Mouse (Mus musculus): ENCODE results near the gene Myzap. TPM values are rescaled to one million over a fixed set of nuclear protein-coding genes. Genes with fewer than 3 reads are reported as not detected.

Gene Myzap
- polyA plus RNA-seq, 1 experiment = 6.0 TPM

- no peak overlapping the region for H3K4me3 ChIP-seq
- H3K79me2 ChIP-seq (ENCODE audit: control insufficient read depth, insufficient read depth) = no peaks in the 10 kb centered on the region
- no peaks in the 10 kb centered on the region for H3K36me3 ChIP-seq (ENCODE audit: control insufficient read depth, insufficient read depth)
- H3ac ChIP-seq (ENCODE audit: control insufficient read depth, insufficient read length) = no peak overlapping the region
- TF ChIP-seq POLR2AphosphoS2 (IDR thresholded peaks at IDR 0.05; ENCODE audit: insufficient read length, low read depth) = no peak
- no peak for TF ChIP-seq MYOG (IDR thresholded peaks at IDR 0.05; ENCODE audit: control insufficient read depth in 1 of 3, insufficient read depth in 1 of 3, insufficient read length in 2 of 3, low read depth in 2 of 3)
- no peak for TF ChIP-seq REST (IDR thresholded peaks at IDR 0.05; ENCODE audit: insufficient read depth, insufficient read length)
- no peak for TF ChIP-seq CEBPB (IDR thresholded peaks at IDR 0.05; ENCODE audit: insufficient read depth, poor library complexity, severe bottlenecking)
- no peak for TF ChIP-seq USF1 (IDR thresholded peaks at IDR 0.05; ENCODE audit: low read depth)
- TF ChIP-seq SRF (IDR thresholded peaks at IDR 0.05; ENCODE audit: control insufficient read depth, insufficient read length, low read depth) = no peak
- TF ChIP-seq POLR2A (IDR thresholded peaks at IDR 0.05; ENCODE audit: insufficient read length, low read depth) = no peak
- TF ChIP-seq MYOD1 (IDR thresholded peaks at IDR 0.05; ENCODE audit: control insufficient read depth in 1 of 3, insufficient read length in 2 of 3, low read depth in 2 of 3) = no peak
- no peak for TF ChIP-seq TCF3 (IDR thresholded peaks at IDR 0.05; ENCODE audit: insufficient read length, low read depth)
- TF ChIP-seq MAX (IDR thresholded peaks at IDR 0.05; ENCODE audit: low read depth) = no peak
- no peak for TF ChIP-seq TCF12 (IDR thresholded peaks at IDR 0.05; ENCODE audit: insufficient read depth, poor library complexity, severe bottlenecking)
- no peak for TF ChIP-seq E2F4 (IDR thresholded peaks at IDR 0.05; ENCODE audit: insufficient read depth)
- no peak overlapping the region for H3K4me2 ChIP-seq (ENCODE audit: low read depth)
- H3K27me3 ChIP-seq (ENCODE audit: control insufficient read depth, insufficient read depth, insufficient read length) = no peaks in the 10 kb centered on the region
Measured at GRCm38 (mm10) chr9:71466111-71466510, 126.0 kb downstream of the Myzap start.

DNA sequence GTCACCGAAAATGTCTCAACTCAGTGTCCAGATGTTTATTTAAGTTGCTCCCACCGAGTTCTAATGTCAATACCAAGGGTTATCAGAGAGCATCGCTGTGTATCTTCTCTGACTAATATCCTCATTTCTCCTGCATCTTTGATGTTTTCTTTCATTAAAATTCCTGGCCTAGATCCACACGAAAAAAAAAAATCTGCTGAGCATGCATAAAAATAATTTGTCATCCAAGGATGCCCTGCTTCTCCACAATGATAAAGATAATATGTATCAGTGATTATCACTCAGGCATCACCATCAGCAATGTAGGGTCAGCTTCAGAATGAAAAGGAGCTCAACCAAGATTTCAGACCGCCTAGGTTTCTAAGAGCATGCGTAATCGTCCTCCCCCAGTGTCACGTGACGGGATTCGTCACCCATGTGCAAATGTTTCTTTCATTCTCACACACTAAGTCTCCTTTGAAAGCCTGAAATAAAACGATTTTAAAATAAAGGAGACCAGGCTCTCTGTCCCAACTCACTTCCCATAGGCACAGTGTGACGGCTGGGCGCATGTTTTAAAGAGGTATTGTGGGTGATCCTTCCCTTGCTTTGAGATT is 129.0 kb downstream of the Myzap start:
- H3K36me3 ChIP-seq (ENCODE audit: control insufficient read depth, insufficient read depth) = no peaks in the 10 kb centered on the region
- H3K4me2 ChIP-seq (ENCODE audit: low read depth) = no peak overlapping the region
- H3K4me3 ChIP-seq = no peak overlapping the region
- H3ac ChIP-seq (ENCODE audit: control insufficient read depth, insufficient read length) = no peak overlapping the region
- TF ChIP-seq MYOD1 (IDR thresholded peaks at IDR 0.05; ENCODE audit: control insufficient read depth in 1 of 3, insufficient read length in 2 of 3, low read depth in 2 of 3) (no peak), E2F4 (IDR thresholded peaks at IDR 0.05; ENCODE audit: insufficient read depth) (no peak), USF1 (IDR thresholded peaks at IDR 0.05; ENCODE audit: low read depth) (peak; percentile 23)
- H3K79me2 ChIP-seq (ENCODE audit: control insufficient read depth, insufficient read depth) = no peaks in the 10 kb centered on the region
- H3K27me3 ChIP-seq (ENCODE audit: control insufficient read depth, insufficient read depth, insufficient read length) = no peaks in the 10 kb centered on the region

DNA sequence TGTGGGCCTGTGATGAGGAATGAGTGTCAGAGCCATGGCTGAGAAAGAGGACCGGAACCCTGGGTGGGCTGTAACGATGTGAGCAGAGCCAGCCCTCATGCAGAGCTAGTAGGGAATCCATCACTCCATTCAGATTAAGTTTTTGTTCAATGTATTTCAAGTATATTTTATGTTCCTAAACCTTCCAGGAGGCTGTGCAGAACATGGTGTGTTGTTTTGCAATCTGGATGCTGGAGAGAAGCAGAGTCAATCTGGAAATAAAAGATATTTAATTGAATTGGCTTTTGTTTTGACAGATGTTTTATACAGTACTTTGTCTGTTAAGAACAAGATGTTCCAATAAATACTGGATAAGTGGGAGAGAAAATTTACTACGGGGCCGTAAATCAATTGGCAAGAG is 135.4 kb downstream of the Myzap start:
- Histone ChIP-seq H3K27me3 (ENCODE audit: control insufficient read depth, insufficient read depth, insufficient read length) (peaks cover 17% of the 10 kb centered on the region), H3K4me3 (no peak overlapping the region), H3K4me2 (ENCODE audit: low read depth) (no peak overlapping the region), H3K79me2 (ENCODE audit: control insufficient read depth, insufficient read depth) (no peaks in the 10 kb centered on the region), H3K36me3 (ENCODE audit: control insufficient read depth, insufficient read depth) (no peaks in the 10 kb centered on the region), H3ac (ENCODE audit: control insufficient read depth, insufficient read length) (no peak overlapping the region)
- TF ChIP-seq POLR2A (IDR thresholded peaks at IDR 0.05; ENCODE audit: insufficient read length, low read depth) (no peak), TCF12 (IDR thresholded peaks at IDR 0.05; ENCODE audit: insufficient read depth, poor library complexity, severe bottlenecking) (no peak), MYOG (IDR thresholded peaks at IDR 0.05; ENCODE audit: control insufficient read depth in 1 of 3, insufficient read depth in 1 of 3, insufficient read length in 2 of 3, low read depth in 2 of 3) (no peak), SRF (IDR thresholded peaks at IDR 0.05; ENCODE audit: control insufficient read depth, insufficient read length, low read depth) (no peak), USF1 (IDR thresholded peaks at IDR 0.05; ENCODE audit: low read depth) (no peak), CEBPB (IDR thresholded peaks at IDR 0.05; ENCODE audit: insufficient read depth, poor library complexity, severe bottlenecking) (no peak), TCF3 (IDR thresholded peaks at IDR 0.05; ENCODE audit: insufficient read length, low read depth) (no peak), MAX (IDR thresholded peaks at IDR 0.05; ENCODE audit: low read depth) (no peak), E2F4 (IDR thresholded peaks at IDR 0.05; ENCODE audit: insufficient read depth) (no peak), POLR2AphosphoS2 (IDR thresholded peaks at IDR 0.05; ENCODE audit: insufficient read length, low read depth) (no peak), REST (IDR thresholded peaks at IDR 0.05; ENCODE audit: insufficient read depth, insufficient read length) (no peak), MYOD1 (IDR thresholded peaks at IDR 0.05; ENCODE audit: control insufficient read depth in 1 of 3, insufficient read length in 2 of 3, low read depth in 2 of 3) (no peak)

Other genes starting within 250 kb of the Myzap start
- 146 TPM for gene Polr2m, start 106.4 kb downstream of the Myzap start, polyA plus RNA-seq (2012; fragmentation: generic; extraction: Trizol)
- gene Cgnl1, start 179.2 kb upstream of the Myzap start, polyA plus RNA-seq (2012; fragmentation: generic; extraction: Trizol) = 3.7 TPM

Data from myocyte (in vitro differentiated cells).